Mouse (Mus musculus): ENCODE results near the gene Vps13d. TPM values are rescaled to one million over a fixed set of nuclear protein-coding genes. Genes with fewer than 3 reads are reported as not detected.

Gene Vps13d
- total and polyA plus RNA-seq, 2 experiments from 2014 or later: 7.8 to 35.3 TPM

- no peak for DNase-seq (ENCODE audit: low spot score)
These were observed 140.4 kb downstream of the Vps13d start for GRCm38 (mm10) chr4:145054369-145054768.

GRCm38 (mm10) chr4:145052697-145053096 is 142.1 kb downstream of the Vps13d start:
- 63% methylated on average over 1 of the region's 1 CpGs for WGBS
- DNase-seq (ENCODE audit: low spot score): no peak
- Histone ChIP-seq H3K4me3 (ENCODE audit: low read length) (no peak overlapping the region), H3K9ac (replicated peaks; ENCODE audit: low read length) (no peak overlapping the region), H3K9me3 (ENCODE audit: low read length) (no peaks in the 10 kb centered on the region), H3K27ac (no peak overlapping the region), H3K4me2 (ENCODE audit: low read depth, low read length) (no peak overlapping the region), H3K36me3 (ENCODE audit: insufficient read depth, low read length) (peaks cover 35% of the 10 kb centered on the region), H3K4me1 (ENCODE audit: insufficient read depth, low read length) (no peaks in the 10 kb centered on the region), H3K27me3 (ENCODE audit: insufficient read depth, low read length) (no peaks in the 10 kb centered on the region)
- ATAC-seq: no peak
- no peak for TF ChIP-seq CTCF (IDR thresholded peaks at IDR 0.05; ENCODE audit: low read depth)

More at GRCm38 (mm10) chr4:145054369-145054768, 140.4 kb downstream of the Vps13d start:
- ATAC-seq: no peak
- Histone ChIP-seq H3K9me3 (ENCODE audit: low read length) (no peaks in the 10 kb centered on the region), H3K27ac (no peak overlapping the region), H3K4me1 (ENCODE audit: insufficient read depth, low read length) (no peaks in the 10 kb centered on the region), H3K27me3 (ENCODE audit: insufficient read depth, low read length) (no peaks in the 10 kb centered on the region), H3K9ac (replicated peaks; ENCODE audit: low read length) (no peak overlapping the region), H3K4me3 (ENCODE audit: low read length) (no peak overlapping the region), H3K4me2 (ENCODE audit: low read depth, low read length) (no peak overlapping the region), H3K36me3 (ENCODE audit: insufficient read depth, low read length) (peaks cover 42% of the 10 kb centered on the region)
- 68% methylated on average over 3 of the region's 3 CpGs for WGBS
- no peak for TF ChIP-seq CTCF (IDR thresholded peaks at IDR 0.05; ENCODE audit: low read depth)

- Histone ChIP-seq H3K9ac (replicated peaks; ENCODE audit: low read length) (no peak overlapping the region), H3K9me3 (ENCODE audit: low read length) (no peaks in the 10 kb centered on the region), H3K4me1 (ENCODE audit: insufficient read depth, low read length) (no peaks in the 10 kb centered on the region), H3K4me2 (ENCODE audit: low read depth, low read length) (no peak overlapping the region), H3K27me3 (ENCODE audit: insufficient read depth, low read length) (no peaks in the 10 kb centered on the region), H3K27ac (no peak overlapping the region), H3K4me3 (ENCODE audit: low read length) (no peak overlapping the region), H3K36me3 (ENCODE audit: insufficient read depth, low read length) (peaks cover 35% of the 10 kb centered on the region)
- no peak for TF ChIP-seq CTCF (IDR thresholded peaks at IDR 0.05; ENCODE audit: low read depth)
- ATAC-seq: no peak
- 88% methylated on average over 3 of the region's 3 CpGs for WGBS
- DNase-seq (ENCODE audit: low spot score): no peak
These were observed 142.5 kb downstream of the Vps13d start for GRCm38 (mm10) chr4:145052282-145052681.

- Histone ChIP-seq H3K36me3 (ENCODE audit: insufficient read depth, low read length) (peaks cover 35% of the 10 kb centered on the region), H3K4me2 (ENCODE audit: low read depth, low read length) (no peak overlapping the region), H3K27me3 (ENCODE audit: insufficient read depth, low read length) (no peaks in the 10 kb centered on the region), H3K27ac (peak overlapping the region; percentile 36; the same call in 1 of the 2 replicates), H3K9ac (replicated peaks; ENCODE audit: low read length) (peak overlapping the region; percentile 9; the same call in 1 of the 2 replicates), H3K4me1 (ENCODE audit: insufficient read depth, low read length) (no peaks in the 10 kb centered on the region), H3K4me3 (ENCODE audit: low read length) (no peak overlapping the region), H3K9me3 (ENCODE audit: low read length) (no peaks in the 10 kb centered on the region)
- DNase-seq (ENCODE audit: low spot score) (no peak), ATAC-seq (no peak)
- TF ChIP-seq CTCF (IDR thresholded peaks at IDR 0.05; ENCODE audit: low read depth): no peak
- 49% methylated on average over 4 of the region's 4 CpGs for WGBS
These were observed 143.4 kb downstream of the Vps13d start for GRCm38 (mm10) chr4:145051209-145051969.

- peak; percentile 74; the same call in 1 of the 2 replicates for ATAC-seq
- Histone ChIP-seq H3K4me1 (ENCODE audit: insufficient read depth, low read length) (no peaks in the 10 kb centered on the region), H3K4me2 (ENCODE audit: low read depth, low read length) (no peak overlapping the region), H3K4me3 (ENCODE audit: low read length) (no peak overlapping the region), H3K9ac (replicated peaks; ENCODE audit: low read length) (no peak overlapping the region), H3K27me3 (ENCODE audit: insufficient read depth, low read length) (no peaks in the 10 kb centered on the region), H3K9me3 (ENCODE audit: low read length) (no peaks in the 10 kb centered on the region), H3K36me3 (ENCODE audit: insufficient read depth, low read length) (peaks cover 33% of the 10 kb centered on the region), H3K27ac (peak overlapping the region; percentile 36; the same call in 1 of the 2 replicates)
- peak; percentile 59 for DNase-seq (ENCODE audit: low spot score)
- 62% methylated on average over 8 of the region's 8 CpGs for WGBS
- peak; percentile 69 for TF ChIP-seq CTCF (IDR thresholded peaks at IDR 0.05; ENCODE audit: low read depth)
These were observed 144.1 kb downstream of the Vps13d start for GRCm38 (mm10) chr4:145050518-145051208.

- H3K27ac ChIP-seq: no peak overlapping the region
- H3K9me3 ChIP-seq (ENCODE audit: low read length): no peaks in the 10 kb centered on the region
- ATAC-seq (no peak), DNase-seq (ENCODE audit: low spot score) (no peak)
- H3K36me3 ChIP-seq (ENCODE audit: insufficient read depth, low read length): peaks cover 42% of the 10 kb centered on the region
- no peaks in the 10 kb centered on the region for H3K4me1 ChIP-seq (ENCODE audit: insufficient read depth, low read length)
- H3K27me3 ChIP-seq (ENCODE audit: insufficient read depth, low read length): no peaks in the 10 kb centered on the region
- WGBS: 78% methylated on average over 5 of the region's 5 CpGs
- no peak for TF ChIP-seq CTCF (IDR thresholded peaks at IDR 0.05; ENCODE audit: low read depth)
- H3K4me2 ChIP-seq (ENCODE audit: low read depth, low read length): no peak overlapping the region
- no peak overlapping the region for H3K9ac ChIP-seq (replicated peaks; ENCODE audit: low read length)
- no peak overlapping the region for H3K4me3 ChIP-seq (ENCODE audit: low read length)
These were observed 146.8 kb downstream of the Vps13d start for GRCm38 (mm10) chr4:145047964-145048363.

Data from hindbrain, postnatal 0 days (tissue).